Comparison of ENCODE assay signal across 11 mouse cellular contexts in genomic region chr19:57627251-57627650, GRCm38 (mm10).
"Had no signal": no experiment of that assay in that cellular context is flagged by ENCODE, and none has a peak within 500 bp of the region (broad histone marks: within the 10 kb centered on the region; RNA-seq: fewer than 3 reads in every experiment).

No protein-coding gene starts in this region.

- H3K36me3 ChIP-seq: liver, embryonic 13.5 days had no signal

- H3K4me3 ChIP-seq: intestine, embryonic 15.5 days; left cerebral cortex, adult 2 months; liver, embryonic 13.5 days had no signal

- H3K27me3 ChIP-seq: intestine, embryonic 15.5 days; liver, embryonic 13.5 days had no signal

- H3K4me1 ChIP-seq: intestine, embryonic 15.5 days; liver, embryonic 13.5 days had no signal

- H3K9ac ChIP-seq: intestine, embryonic 15.5 days; liver, embryonic 13.5 days had no signal

- H3K4me2 ChIP-seq: intestine, embryonic 15.5 days; liver, embryonic 13.5 days; midbrain, embryonic 11.5 days had no signal

- DNase-seq: kidney, adult 2 months; kidney, postnatal 25 days; layer of hippocampus, postnatal 36 days; liver, embryonic 13.5 days; lung, adult 2 months; midbrain, embryonic 14.5 days; thymus, postnatal 25 days had no signal

- H3K9me3 ChIP-seq: intestine, embryonic 15.5 days had no signal

- ATAC-seq: intestine, embryonic 15.5 days had no signal

- H3K27ac ChIP-seq: intestine, embryonic 15.5 days; kidney, postnatal 0 days; left cerebral cortex, adult 2 months; liver, embryonic 13.5 days had no signal
